Mouse (Mus musculus): ENCODE data around the gene Pfkfb4. TPM values are rescaled to one million over a fixed set of nuclear protein-coding genes. Genes with fewer than 3 reads are reported as not detected.

Gene Pfkfb4
- polyA plus RNA-seq, 1 experiment from 2014 or later: 22.9 TPM

GRCm38 (mm10) chr9:108999167-108999526, 7.6 kb downstream of the Pfkfb4 start:
- H3K9me3 ChIP-seq: no peaks in the 10 kb centered on the region
- no peaks in the 10 kb centered on the region for H3K27me3 ChIP-seq (replicated peaks)
- no peak overlapping the region for H3K9ac ChIP-seq
- no peak overlapping the region for H3K4me2 ChIP-seq (replicated peaks)
- no peak overlapping the region for H3K4me3 ChIP-seq
- H3K4me1 ChIP-seq: peaks cover 12% of the 10 kb centered on the region; the same call in 1 of the 2 replicates
- H3K36me3 ChIP-seq: no peaks in the 10 kb centered on the region
- WGBS: 87% methylated on average over 4 of the region's 4 CpGs
- no peak for ATAC-seq (ENCODE audit: low FRiP score, low read depth)
- no peak overlapping the region for H3K27ac ChIP-seq

- no peaks in the 10 kb centered on the region for H3K27me3 ChIP-seq (replicated peaks)
- H3K4me2 ChIP-seq (replicated peaks): no peak overlapping the region
- 8% methylated on average over 3 of the region's 3 CpGs for WGBS
- H3K36me3 ChIP-seq: no peaks in the 10 kb centered on the region
- 0 out of 2 replicates have a peak, but pooled peaks cover 7% of the 10 kb centered on the region for H3K4me1 ChIP-seq
- ATAC-seq (ENCODE audit: low FRiP score, low read depth): peak; percentile 23; the same call in 1 of the 2 replicates
- no peak overlapping the region for H3K27ac ChIP-seq
- no peaks in the 10 kb centered on the region for H3K9me3 ChIP-seq
- H3K4me3 ChIP-seq: no peak overlapping the region
- no peak overlapping the region for H3K9ac ChIP-seq
These were observed 9.1 kb downstream of the Pfkfb4 start for GRCm38 (mm10) chr9:109000726-109001125.

- Histone ChIP-seq H3K27me3 (replicated peaks) (no peaks in the 10 kb centered on the region), H3K36me3 (no peaks in the 10 kb centered on the region; the same call in 1 of the 2 replicates), H3K27ac (no peak overlapping the region), H3K4me3 (no peak overlapping the region), H3K4me2 (replicated peaks) (no peak overlapping the region), H3K9me3 (no peaks in the 10 kb centered on the region), H3K9ac (no peak overlapping the region), H3K4me1 (no peaks in the 10 kb centered on the region)
- no peak for ATAC-seq (ENCODE audit: low FRiP score, low read depth)
- 50% methylated on average over 2 of the region's 2 CpGs for WGBS
These were observed 11.6 kb downstream of the Pfkfb4 start for GRCm38 (mm10) chr9:109003201-109003600.

- no peak overlapping the region for H3K27ac ChIP-seq
- H3K9ac ChIP-seq: no peak overlapping the region
- ATAC-seq (ENCODE audit: low FRiP score, low read depth): no peak
- peaks cover 11% of the 10 kb centered on the region; the same call in 1 of the 2 replicates for H3K36me3 ChIP-seq
- no peak overlapping the region for H3K4me3 ChIP-seq
- H3K4me1 ChIP-seq: no peaks in the 10 kb centered on the region
- WGBS: 85% methylated on average over 21 of the region's 21 CpGs
- no peaks in the 10 kb centered on the region for H3K27me3 ChIP-seq (replicated peaks)
- H3K9me3 ChIP-seq: no peaks in the 10 kb centered on the region
- no peak overlapping the region for H3K4me2 ChIP-seq (replicated peaks)
These were observed 15.6 kb downstream of the Pfkfb4 start for GRCm38 (mm10) chr9:109007025-109007780.

- no peak overlapping the region for H3K9ac ChIP-seq
These were observed 16.5 kb downstream of the Pfkfb4 start for GRCm38 (mm10) chr9:109008081-109008480.

GRCm38 (mm10) chr9:109008994-109009635, 17.5 kb downstream of the Pfkfb4 start:
- Histone ChIP-seq H3K4me1 (no peaks in the 10 kb centered on the region), H3K27ac (no peak overlapping the region), H3K4me3 (no peak overlapping the region), H3K9ac (no peak overlapping the region), H3K9me3 (no peaks in the 10 kb centered on the region), H3K4me2 (replicated peaks) (no peak overlapping the region), H3K36me3 (peaks cover 11% of the 10 kb centered on the region; the same call in 1 of the 2 replicates), H3K27me3 (replicated peaks) (no peaks in the 10 kb centered on the region)
- WGBS: 73% methylated on average over 10 of the region's 10 CpGs
- ATAC-seq (ENCODE audit: low FRiP score, low read depth): no peak

More at GRCm38 (mm10) chr9:109008081-109008480, 16.5 kb downstream of the Pfkfb4 start:
- Histone ChIP-seq H3K4me2 (replicated peaks) (no peak overlapping the region), H3K27me3 (replicated peaks) (no peaks in the 10 kb centered on the region), H3K4me3 (no peak overlapping the region), H3K4me1 (no peaks in the 10 kb centered on the region), H3K36me3 (peaks cover 11% of the 10 kb centered on the region; the same call in 1 of the 2 replicates), H3K27ac (no peak overlapping the region), H3K9me3 (no peaks in the 10 kb centered on the region)
- no peak for ATAC-seq (ENCODE audit: low FRiP score, low read depth)
- WGBS: 83% methylated on average over 9 of the region's 9 CpGs

GRCm38 (mm10) chr9:109009636-109010315, 18.2 kb downstream of the Pfkfb4 start:
- peaks cover 11% of the 10 kb centered on the region; the same call in 1 of the 2 replicates for H3K36me3 ChIP-seq
- WGBS: 58% methylated on average over 17 of the region's 17 CpGs

GRCm38 (mm10) chr9:109010316-109010690, 18.7 kb downstream of the Pfkfb4 start:
- no peaks in the 10 kb centered on the region for H3K9me3 ChIP-seq
- H3K4me2 ChIP-seq (replicated peaks): no peak overlapping the region
- 85% methylated on average over 14 of the region's 14 CpGs for WGBS
- no peak overlapping the region for H3K9ac ChIP-seq
- no peaks in the 10 kb centered on the region for H3K4me1 ChIP-seq
- H3K36me3 ChIP-seq: peaks cover 11% of the 10 kb centered on the region; the same call in 1 of the 2 replicates
- no peak overlapping the region for H3K27ac ChIP-seq
- H3K4me3 ChIP-seq: no peak overlapping the region
- H3K27me3 ChIP-seq (replicated peaks): no peaks in the 10 kb centered on the region
- ATAC-seq (ENCODE audit: low FRiP score, low read depth): no peak

More at GRCm38 (mm10) chr9:109009636-109010315, 18.2 kb downstream of the Pfkfb4 start:
- H3K27ac ChIP-seq: no peak overlapping the region
- no peak overlapping the region for H3K9ac ChIP-seq
- H3K4me1 ChIP-seq: no peaks in the 10 kb centered on the region
- H3K9me3 ChIP-seq: no peaks in the 10 kb centered on the region
- no peak overlapping the region for H3K4me2 ChIP-seq (replicated peaks)
- ATAC-seq (ENCODE audit: low FRiP score, low read depth): no peak
- no peak overlapping the region for H3K4me3 ChIP-seq
- no peaks in the 10 kb centered on the region for H3K27me3 ChIP-seq (replicated peaks)

- Histone ChIP-seq H3K4me3 (no peak overlapping the region), H3K27ac (no peak overlapping the region), H3K27me3 (replicated peaks) (no peaks in the 10 kb centered on the region), H3K4me2 (replicated peaks) (no peak overlapping the region), H3K4me1 (no peaks in the 10 kb centered on the region), H3K9ac (no peak overlapping the region), H3K9me3 (no peaks in the 10 kb centered on the region), H3K36me3 (peaks cover 10% of the 10 kb centered on the region; the same call in 1 of the 2 replicates)
- no peak for ATAC-seq (ENCODE audit: low FRiP score, low read depth)
- 71% methylated on average over 8 of the region's 8 CpGs for WGBS
These were observed 23.8 kb downstream of the Pfkfb4 start for GRCm38 (mm10) chr9:109015397-109015796.

GRCm38 (mm10) chr9:109016973-109017604, 25.5 kb downstream of the Pfkfb4 start:
- Histone ChIP-seq H3K4me3 (no peak overlapping the region), H3K36me3 (peaks cover 3% of the 10 kb centered on the region; the same call in 1 of the 2 replicates), H3K4me1 (no peaks in the 10 kb centered on the region), H3K4me2 (replicated peaks) (no peak overlapping the region), H3K9me3 (no peaks in the 10 kb centered on the region), H3K27me3 (replicated peaks) (no peaks in the 10 kb centered on the region), H3K9ac (no peak overlapping the region), H3K27ac (no peak overlapping the region)
- WGBS: 71% methylated on average over 11 of the region's 11 CpGs
- no peak for ATAC-seq (ENCODE audit: low FRiP score, low read depth)

- no peak for ATAC-seq (ENCODE audit: low FRiP score, low read depth)
- 82% methylated on average over 4 of the region's 4 CpGs for WGBS
- no peak overlapping the region for H3K4me3 ChIP-seq
- no peak overlapping the region for H3K27ac ChIP-seq
- H3K4me2 ChIP-seq (replicated peaks): no peak overlapping the region
- H3K4me1 ChIP-seq: no peaks in the 10 kb centered on the region
- H3K9me3 ChIP-seq: no peaks in the 10 kb centered on the region
- no peaks in the 10 kb centered on the region for H3K27me3 ChIP-seq (replicated peaks)
- H3K36me3 ChIP-seq: peaks cover 13% of the 10 kb centered on the region; the same call in 1 of the 2 replicates
- H3K9ac ChIP-seq: no peak overlapping the region
These were observed 29.9 kb downstream of the Pfkfb4 start for GRCm38 (mm10) chr9:109021428-109021827.
